8 mouse cellular contexts compared by ENCODE assay signal in the genomic region with DNA sequence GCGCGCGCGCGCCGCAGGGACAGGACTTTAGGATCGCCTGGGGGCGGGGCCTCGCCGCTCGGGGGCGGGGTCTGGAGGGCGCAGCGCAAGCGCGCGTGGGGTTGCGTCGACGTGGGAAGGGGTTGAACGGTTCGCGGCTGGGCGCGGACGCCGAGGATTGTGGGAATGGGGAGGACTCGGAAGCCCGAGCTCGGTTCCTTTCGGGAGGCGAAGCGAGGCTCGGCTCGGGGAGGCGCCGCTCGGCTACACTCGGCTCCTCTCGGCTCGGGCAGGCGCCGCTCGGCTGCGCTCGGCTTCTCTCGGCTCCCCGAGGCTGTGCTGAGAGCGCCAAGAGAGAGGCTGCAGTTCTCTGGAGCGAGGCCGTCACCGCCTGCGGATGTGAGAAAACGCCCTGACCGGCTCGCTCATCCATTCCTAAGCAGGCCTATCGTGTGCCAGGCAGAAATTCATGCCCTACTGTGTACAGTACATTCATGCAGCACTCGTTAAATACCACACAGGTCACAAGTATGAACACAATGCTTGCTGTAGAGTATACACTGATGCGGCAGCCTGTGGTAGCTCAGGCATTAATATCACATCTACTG. TPM values are rescaled to one million over a fixed set of nuclear protein-coding genes. Genes with fewer than 3 reads are reported as not detected.
DNase-seq lines count a peak whose midpoint lies in the region; ATAC-seq and TF ChIP-seq lines count a peak whose summit lies in the region.

Gene Gna11, minus strand, starts transcription at position 30 of the 587 bp plus-strand sequence.

- H3K27ac ChIP-seq in heart, embryonic 12.5 days (ENCODE audit: poor library complexity, severe bottlenecking), result peak within 1 kb of the TSS; percentile 74
- peak within 1 kb of the TSS; percentile 73 for H3K27ac ChIP-seq in kidney, postnatal 0 days
- peak within 1 kb of the TSS; percentile 84 for H3K27ac ChIP-seq in liver, embryonic 11.5 days (ENCODE audit: low read depth, low read length)
- peak within 1 kb of the TSS; percentile 84 for H3K27ac ChIP-seq in stomach, embryonic 14.5 days (ENCODE audit: low read length)

- peak; percentile 99 for DNase-seq in CD4-positive helper T cell, adult 2 months (ENCODE audit: low read depth, low spot score)
- DNase-seq in brain, embryonic 18.5 days (ENCODE audit: low read depth, low spot score), result peak; percentile 97
- peak; percentile 99 for DNase-seq in kidney, postnatal 0 days (ENCODE audit: low spot score)
- DNase-seq in liver, embryonic 11.5 days (ENCODE audit: low spot score), result peak; percentile 100
- peak; percentile 99 for DNase-seq in naive thymus-derived CD4-positive, alpha-beta T cell, adult 2 months (ENCODE audit: low read depth)

- peak; percentile 88 for ATAC-seq in erythroid progenitor cell, adult 5-6 weeks (replicated peaks; ENCODE audit: low FRiP score, poor library complexity, severe bottlenecking)
- ATAC-seq in heart, embryonic 12.5 days (ENCODE audit: insufficient number of reproducible peaks, low FRiP score), result peak; percentile 94
- peak; percentile 95 for ATAC-seq in kidney, postnatal 0 days (replicated peaks; ENCODE audit: low FRiP score, low read depth)
- ATAC-seq in liver, embryonic 11.5 days (replicated peaks; ENCODE audit: low FRiP score), result peak; percentile 90
- ATAC-seq in stomach, embryonic 14.5 days (ENCODE audit: insufficient number of reproducible peaks, insufficient read depth, low FRiP score, low read depth), result peak; percentile 94

- H3K4me2 ChIP-seq in heart, embryonic 12.5 days, result peak within 1 kb of the TSS; percentile 99
- peak within 1 kb of the TSS; percentile 98 for H3K4me2 ChIP-seq in kidney, postnatal 0 days (ENCODE audit: low read length)
- H3K4me2 ChIP-seq in liver, embryonic 11.5 days, result peak within 1 kb of the TSS; percentile 99
- peak within 1 kb of the TSS; percentile 95 for H3K4me2 ChIP-seq in stomach, embryonic 14.5 days (replicated peaks; ENCODE audit: low read depth, low read length)

- H3K4me3 ChIP-seq in heart, embryonic 12.5 days, result peak within 1 kb of the TSS; percentile 99
- peak within 1 kb of the TSS; percentile 86 for H3K4me3 ChIP-seq in kidney, postnatal 0 days (replicated peaks; ENCODE audit: low read depth, low read length)
- H3K4me3 ChIP-seq in liver, embryonic 11.5 days (ENCODE audit: low read depth, low read length), result peak within 1 kb of the TSS; percentile 96
- H3K4me3 ChIP-seq in stomach, embryonic 14.5 days (ENCODE audit: low read depth, low read length), result peak within 1 kb of the TSS; percentile 97

- no peaks in the 10 kb centered on the region for H3K9me3 ChIP-seq in heart, embryonic 12.5 days (replicated peaks)
- H3K9me3 ChIP-seq in kidney, postnatal 0 days (replicated peaks; ENCODE audit: low read length), result no peaks in the 10 kb centered on the region
- no peaks in the 10 kb centered on the region for H3K9me3 ChIP-seq in liver, embryonic 11.5 days (ENCODE audit: control insufficient read depth, low read length)
- H3K9me3 ChIP-seq in stomach, embryonic 14.5 days (ENCODE audit: control insufficient read depth, low read depth, low read length), result no peaks in the 10 kb centered on the region

- peaks cover 49% of the 10 kb centered on the region for H3K4me1 ChIP-seq in heart, embryonic 12.5 days (replicated peaks)
- peaks cover 31% of the 10 kb centered on the region for H3K4me1 ChIP-seq in kidney, postnatal 0 days (replicated peaks; ENCODE audit: insufficient read depth, low read length)
- H3K4me1 ChIP-seq in liver, embryonic 11.5 days (replicated peaks; ENCODE audit: control insufficient read depth, insufficient read depth, low read length), result peaks cover 50% of the 10 kb centered on the region
- H3K4me1 ChIP-seq in stomach, embryonic 14.5 days (ENCODE audit: control insufficient read depth, insufficient read depth, low read length), result peaks cover 25% of the 10 kb centered on the region

- H3K9ac ChIP-seq in heart, embryonic 12.5 days, result peak within 1 kb of the TSS; percentile 96
- peak within 1 kb of the TSS; percentile 93 for H3K9ac ChIP-seq in kidney, postnatal 0 days (ENCODE audit: low read depth, low read length)
- H3K9ac ChIP-seq in liver, embryonic 11.5 days (ENCODE audit: low read depth, low read length), result peak within 1 kb of the TSS; percentile 90
- peak within 1 kb of the TSS; percentile 92 for H3K9ac ChIP-seq in stomach, embryonic 14.5 days (replicated peaks; ENCODE audit: low read depth, low read length)

- TF ChIP-seq CTCF in kidney, postnatal 0 days (IDR thresholded peaks at IDR 0.05; ENCODE audit: low read depth), result no peak

- no peaks in the 10 kb centered on the region for H3K27me3 ChIP-seq in heart, embryonic 12.5 days (replicated peaks)
- H3K27me3 ChIP-seq in kidney, postnatal 0 days (ENCODE audit: insufficient read depth, low read length), result no peaks in the 10 kb centered on the region
- no peaks in the 10 kb centered on the region for H3K27me3 ChIP-seq in liver, embryonic 11.5 days (replicated peaks; ENCODE audit: control insufficient read depth, insufficient read depth, low read length)
- no peaks in the 10 kb centered on the region for H3K27me3 ChIP-seq in stomach, embryonic 14.5 days (ENCODE audit: control insufficient read depth, insufficient read depth, low read length)

- H3K36me3 ChIP-seq in heart, embryonic 12.5 days, result peaks cover 2% of the 10 kb centered on the region; the same call in 1 of the 2 replicates
- no peaks in the 10 kb centered on the region for H3K36me3 ChIP-seq in kidney, postnatal 0 days (ENCODE audit: insufficient read depth, low read length)
- H3K36me3 ChIP-seq in liver, embryonic 11.5 days (ENCODE audit: control insufficient read depth, insufficient read depth, low read length), result peaks cover under 1% of the 10 kb centered on the region; the same call in 1 of the 2 replicates
- H3K36me3 ChIP-seq in stomach, embryonic 14.5 days (ENCODE audit: control insufficient read depth, insufficient read depth, low read length), result no peaks in the 10 kb centered on the region; the same call in 1 of the 2 replicates

- WGBS in heart, embryonic 12.5 days, result 1% methylated on average over 59 of the region's 59 CpGs
- 1% methylated on average over 59 of the region's 59 CpGs for WGBS in kidney, postnatal 0 days
- WGBS in liver, embryonic 11.5 days, result 1% methylated on average over 59 of the region's 59 CpGs
- WGBS in stomach, embryonic 14.5 days, result under 1% methylated on average over 59 of the region's 59 CpGs

RNA-seq across cellular contexts. Expression of gene Gna11, which starts in this region (rescaled TPM):
- 7.2 and 11.3 TPM in 2 replicates for total RNA-seq in erythroid progenitor cell, adult 5-6 weeks (2015; ENCODE audit: low replicate concordance)
- 8.0 and 11.0 TPM in 2 replicates for total RNA-seq in erythroid progenitor cell, adult 5-6 weeks (2017; ENCODE audit: low replicate concordance)
- 58.4 and 66.2 TPM in 2 replicates for polyA plus RNA-seq in heart, embryonic 12.5 days (2016; fragmentation: Nextera tagmentation; extraction: Ambion mirVana)
- 69.5 and 72.3 TPM in 2 replicates for polyA plus RNA-seq in kidney, postnatal 0 days (2015; fragmentation: Nextera tagmentation; extraction: Ambion mirVana)
- 46.4 and 47.0 TPM in 2 replicates for polyA plus RNA-seq in liver, embryonic 11.5 days (2014; fragmentation: Nextera tagmentation; extraction: Ambion mirVana)
- polyA plus RNA-seq in stomach, embryonic 14.5 days (2014; fragmentation: Nextera tagmentation; extraction: Ambion mirVana), result 86.2 and 89.3 TPM in 2 replicates

Comparison
In these comparisons a context has a peak if more than half of its experiments do, and no peak if none do; other contexts are left out.
1. Peak in every context shown above with its lines: DNase-seq, ATAC-seq, H3K4me3 ChIP-seq and H3K27ac ChIP-seq.